Comparison of ENCODE assay signal across 8 mouse cellular contexts in genomic region chr17:27056170-27056569, GRCm38 (mm10). TPM values are rescaled to one million over a fixed set of nuclear protein-coding genes. Genes with fewer than 3 reads are reported as not detected.
DNase-seq lines count a peak whose midpoint lies in the region; ATAC-seq lines count a peak whose summit lies in the region.

No protein-coding gene starts in this region.

- ATAC-seq in limb, embryonic 11.5 days (ENCODE audit: insufficient number of reproducible peaks, low FRiP score, low TSS enrichment, low read depth), result no peak
- no peak for ATAC-seq in midbrain, embryonic 12.5 days (ENCODE audit: low FRiP score, low read depth)

- H3K36me3 ChIP-seq in limb, embryonic 11.5 days (ENCODE audit: control insufficient read depth, insufficient read depth, low read length), result no peaks in the 10 kb centered on the region
- H3K36me3 ChIP-seq in midbrain, embryonic 12.5 days, result no peaks in the 10 kb centered on the region

- no peaks in the 10 kb centered on the region for H3K27me3 ChIP-seq in limb, embryonic 11.5 days (ENCODE audit: control insufficient read depth, insufficient read depth, low read length)
- H3K27me3 ChIP-seq in midbrain, embryonic 12.5 days, result peaks cover 64% of the 10 kb centered on the region

- intact Hi-C loops in heart, postnatal 36 days (cut with DNase I), result loop anchor here (2.0 kb wide), 2 partner anchors 19 to 23 kb away; no protein-coding TSS in a partner anchor

- peak overlapping the region; percentile 32; the same call in 1 of the 2 replicates for H3K27ac ChIP-seq in limb, embryonic 11.5 days (replicated peaks; ENCODE audit: low read depth, low read length)
- no peak overlapping the region for H3K27ac ChIP-seq in midbrain, embryonic 12.5 days (replicated peaks)

- peak overlapping the region; percentile 84 for H3K4me2 ChIP-seq in limb, embryonic 11.5 days (ENCODE audit: low read depth, severe bottlenecking)
- peak overlapping the region; percentile 65 for H3K4me2 ChIP-seq in midbrain, embryonic 12.5 days (replicated peaks)

- no peak overlapping the region; the same call in 1 of the 2 replicates for H3K9ac ChIP-seq in limb, embryonic 11.5 days (ENCODE audit: low read length)
- H3K9ac ChIP-seq in midbrain, embryonic 12.5 days (replicated peaks), result no peak overlapping the region

- DNase-seq in 3T3-L1 (ENCODE audit: low read depth, low spot score), result peak; percentile 93
- DNase-seq in T-cell, adult 2 months (ENCODE audit: low spot score), result peak; percentile 85
- peak; percentile 73 for DNase-seq in fibroblast of lung, adult 2 months (ENCODE audit: low read depth)
- DNase-seq in heart, postnatal 36 days, result peak; percentile 67 to 73
- DNase-seq in limb, embryonic 11.5 days (ENCODE audit: low spot score), result peak; percentile 82
- peak; percentile 56 for DNase-seq in testis, postnatal 14 days (ENCODE audit: low spot score)
- DNase-seq in cerebellum, adult 18-20 months, result no peak

- peak overlapping the region; percentile 58 for H3K4me3 ChIP-seq in limb, embryonic 11.5 days (ENCODE audit: low read depth, low read length)
- H3K4me3 ChIP-seq in midbrain, embryonic 12.5 days, result no peak overlapping the region

- H3K4me1 ChIP-seq in limb, embryonic 11.5 days (ENCODE audit: control insufficient read depth, insufficient read depth, low read length), result peaks cover 26% of the 10 kb centered on the region
- H3K4me1 ChIP-seq in midbrain, embryonic 12.5 days, result peaks cover 14% of the 10 kb centered on the region

- no peaks in the 10 kb centered on the region for H3K9me3 ChIP-seq in limb, embryonic 11.5 days (ENCODE audit: control insufficient read depth, low read length)
- H3K9me3 ChIP-seq in midbrain, embryonic 12.5 days, result no peaks in the 10 kb centered on the region

- WGBS in limb, embryonic 11.5 days, result under 1% methylated on average over 13 of the region's 13 CpGs
- 1% methylated on average over 13 of the region's 13 CpGs for WGBS in midbrain, embryonic 12.5 days

RNA-seq across cellular contexts. Expression of gene Itpr3, which starts 0.9 kb away (rescaled TPM):
- 1 to 10 TPM; 5.3 to 6.7 TPM for total RNA-seq in heart, postnatal 36 days (2021)
- polyA plus RNA-seq in limb, embryonic 11.5 days (2014; fragmentation: Nextera tagmentation; extraction: Ambion mirVana), result 2.5 and 3.0 TPM in 2 replicates
- polyA plus RNA-seq in midbrain, embryonic 12.5 days (2016; fragmentation: Nextera tagmentation; extraction: Ambion mirVana), result 1.4 and 2.2 TPM in 2 replicates

RNA-seq across cellular contexts. Expression of gene Bak1, which starts 27.4 kb away (rescaled TPM):
- total RNA-seq in heart, postnatal 36 days (2021), result 10 to 100 TPM; 20.0 to 21.2 TPM
- polyA plus RNA-seq in limb, embryonic 11.5 days (2014; fragmentation: Nextera tagmentation; extraction: Ambion mirVana), result 10.9 and 15.6 TPM in 2 replicates
- polyA plus RNA-seq in midbrain, embryonic 12.5 days (2016; fragmentation: Nextera tagmentation; extraction: Ambion mirVana), result 3.4 and 3.5 TPM in 2 replicates

Comparison
In these comparisons a context has a peak if more than half of its experiments do, and no peak if none do; other contexts are left out.
1. DNase-seq: peak in 3T3-L1 (single experiment), T-cell, adult 2 months (single experiment), fibroblast of lung, adult 2 months (single experiment), heart, postnatal 36 days (2 of 2), limb, embryonic 11.5 days (single experiment) and testis, postnatal 14 days (single experiment); none in cerebellum, adult 18-20 months (0 of 2).